Mouse (Mus musculus): Measurements from ENCODE around the gene Smad1. TPM values are rescaled to one million over a fixed set of nuclear protein-coding genes. Genes with fewer than 3 reads are reported as not detected.
"Not testable (repeated sequence)": the region's sequence is repeated elsewhere in the genome, so short reads cannot be mapped to it uniquely, and the experiment has no call there.

Smad1 gene
- 32.8 and 37.8 TPM in 2 replicates for polyA plus RNA-seq (2012; rRNA removed)

GRCm38 (mm10) chr8:79398994-79399650 lies at the start of gene Smad1:
Gene Smad1, minus strand, starts transcription at chr8:79399518.
- H3K27me3 ChIP-seq (ENCODE audit: control insufficient read depth, insufficient read depth, low read length) = no peaks in the 10 kb centered on the region
- H3K4me1 ChIP-seq (ENCODE audit: control insufficient read depth, insufficient read depth, low read length) = peaks cover 4% of the 10 kb centered on the region; the same call in 1 of the 2 replicates
- TF ChIP-seq POLR2A (IDR thresholded peaks at IDR 0.05; ENCODE audit: control insufficient read depth, low read depth, low read length) = no peak
- no peak for TF ChIP-seq CTCF (IDR thresholded peaks at IDR 0.05; ENCODE audit: control insufficient read depth, insufficient read depth, insufficient replicate concordance, low read depth, low read length)
- H3K36me3 ChIP-seq (ENCODE audit: control insufficient read depth, insufficient read depth, low read length) = no peaks in the 10 kb centered on the region
- H3K27ac ChIP-seq (ENCODE audit: control insufficient read depth, insufficient read depth, low read depth, low read length) = peak within 1 kb of the TSS; percentile 19
- H3K4me3 ChIP-seq (ENCODE audit: control insufficient read depth, low read depth, low read length) = peak within 1 kb of the TSS; percentile 87

- Histone ChIP-seq H3K4me3 (ENCODE audit: control insufficient read depth, low read depth, low read length) (no peak overlapping the region), H3K4me1 (ENCODE audit: control insufficient read depth, insufficient read depth, low read length) (no peaks in the 10 kb centered on the region), H3K27ac (ENCODE audit: control insufficient read depth, insufficient read depth, low read depth, low read length) (no peak overlapping the region), H3K36me3 (ENCODE audit: control insufficient read depth, insufficient read depth, low read length) (no peaks in the 10 kb centered on the region), H3K27me3 (ENCODE audit: control insufficient read depth, insufficient read depth, low read length) (no peaks in the 10 kb centered on the region)
- TF ChIP-seq CTCF (IDR thresholded peaks at IDR 0.05; ENCODE audit: control insufficient read depth, insufficient read depth, insufficient replicate concordance, low read depth, low read length) (no peak), POLR2A (IDR thresholded peaks at IDR 0.05; ENCODE audit: control insufficient read depth, low read depth, low read length) (no peak)
Observed at GRCm38 (mm10) chr8:79447260-79447853, 48.0 kb upstream of the Smad1 start.

DNA sequence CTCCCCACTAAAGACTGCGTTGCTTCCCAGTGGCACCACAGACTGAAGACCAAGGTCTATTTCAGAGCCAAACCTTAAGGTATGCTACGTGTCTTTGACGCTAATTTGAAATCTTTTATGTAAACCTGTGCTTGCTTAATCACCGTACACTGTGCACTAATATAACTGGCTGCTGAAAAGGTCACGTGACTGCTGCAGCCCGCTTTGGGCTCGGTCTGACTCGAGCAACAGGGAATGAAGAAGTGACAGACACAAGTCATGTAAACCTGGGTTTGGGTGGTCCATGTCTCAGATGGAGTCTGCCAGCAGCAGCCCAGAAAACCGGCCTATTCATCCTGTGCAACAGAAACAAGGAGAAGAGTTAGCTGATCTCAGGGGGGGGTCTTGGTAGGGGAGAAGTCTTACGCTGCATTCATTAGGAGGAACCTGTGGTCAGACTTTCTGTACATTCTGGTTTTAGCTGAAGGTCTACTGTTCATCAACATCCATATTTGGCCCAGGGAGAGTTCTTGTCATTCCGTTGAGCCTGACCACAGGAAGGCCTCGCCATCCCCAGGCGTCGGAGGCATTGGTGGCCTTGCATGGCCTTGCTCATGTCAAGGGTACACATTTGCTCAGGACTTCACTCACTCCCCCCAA lies 44.3 kb upstream of the Smad1 start:
- Histone ChIP-seq H3K27ac (ENCODE audit: control insufficient read depth, insufficient read depth, low read depth, low read length) (no peak overlapping the region), H3K27me3 (ENCODE audit: control insufficient read depth, insufficient read depth, low read length) (no peaks in the 10 kb centered on the region), H3K4me3 (ENCODE audit: control insufficient read depth, low read depth, low read length) (no peak overlapping the region), H3K4me1 (ENCODE audit: control insufficient read depth, insufficient read depth, low read length) (no peaks in the 10 kb centered on the region), H3K36me3 (ENCODE audit: control insufficient read depth, insufficient read depth, low read length) (no peaks in the 10 kb centered on the region)
- TF ChIP-seq CTCF (IDR thresholded peaks at IDR 0.05; ENCODE audit: control insufficient read depth, insufficient read depth, insufficient replicate concordance, low read depth, low read length) (no peak), POLR2A (IDR thresholded peaks at IDR 0.05; ENCODE audit: control insufficient read depth, low read depth, low read length) (no peak)

GRCm38 (mm10) chr8:79433953-79434500 lies 34.7 kb upstream of the Smad1 start:
- H3K36me3 ChIP-seq (ENCODE audit: control insufficient read depth, insufficient read depth, low read length) = no peaks in the 10 kb centered on the region
- no peak overlapping the region for H3K27ac ChIP-seq (ENCODE audit: control insufficient read depth, insufficient read depth, low read depth, low read length)
- TF ChIP-seq CTCF (IDR thresholded peaks at IDR 0.05; ENCODE audit: control insufficient read depth, insufficient read depth, insufficient replicate concordance, low read depth, low read length) = no peak
- TF ChIP-seq POLR2A (IDR thresholded peaks at IDR 0.05; ENCODE audit: control insufficient read depth, low read depth, low read length) = no peak

DNA sequence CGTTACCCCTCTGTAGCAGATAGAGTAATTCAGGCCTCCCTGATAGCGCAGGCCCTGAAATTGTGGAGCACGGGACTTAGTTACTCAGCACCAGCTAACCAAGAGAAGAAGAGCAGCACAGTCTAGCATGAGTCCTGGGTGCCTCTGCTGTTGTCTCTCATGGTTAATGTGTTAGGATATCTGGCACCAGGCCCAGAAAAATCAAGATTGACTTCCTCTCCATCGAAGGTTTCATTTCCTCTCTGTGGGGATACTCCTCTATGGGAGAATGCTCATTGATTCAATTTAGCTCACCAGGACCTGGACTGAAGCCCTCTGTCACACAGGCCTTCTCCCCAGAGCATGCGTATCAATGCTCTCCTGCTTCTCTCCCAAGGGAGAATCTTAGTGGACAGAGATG lies 15.6 kb upstream of the Smad1 start:
- peaks cover 2% of the 10 kb centered on the region; the same call in 1 of the 2 replicates for H3K4me1 ChIP-seq (ENCODE audit: control insufficient read depth, insufficient read depth, low read length)
- H3K4me3 ChIP-seq (ENCODE audit: control insufficient read depth, low read depth, low read length) = no peak overlapping the region
- H3K27me3 ChIP-seq (ENCODE audit: control insufficient read depth, insufficient read depth, low read length) = no peaks in the 10 kb centered on the region
- TF ChIP-seq POLR2A (IDR thresholded peaks at IDR 0.05; ENCODE audit: control insufficient read depth, low read depth, low read length) = no peak
- TF ChIP-seq CTCF (IDR thresholded peaks at IDR 0.05; ENCODE audit: control insufficient read depth, insufficient read depth, insufficient replicate concordance, low read depth, low read length) = no peak
- H3K36me3 ChIP-seq (ENCODE audit: control insufficient read depth, insufficient read depth, low read length) = no peaks in the 10 kb centered on the region
- no peak overlapping the region for H3K27ac ChIP-seq (ENCODE audit: control insufficient read depth, insufficient read depth, low read depth, low read length)

More at GRCm38 (mm10) chr8:79433953-79434500, 34.7 kb upstream of the Smad1 start:
- Histone ChIP-seq H3K4me1 (ENCODE audit: control insufficient read depth, insufficient read depth, low read length) (no peaks in the 10 kb centered on the region), H3K27me3 (ENCODE audit: control insufficient read depth, insufficient read depth, low read length) (no peaks in the 10 kb centered on the region), H3K4me3 (ENCODE audit: control insufficient read depth, low read depth, low read length) (no peak overlapping the region)

GRCm38 (mm10) chr8:79410501-79410900 lies 11.2 kb upstream of the Smad1 start:
- no peaks in the 10 kb centered on the region for H3K4me1 ChIP-seq (ENCODE audit: control insufficient read depth, insufficient read depth, low read length)
- TF ChIP-seq CTCF (IDR thresholded peaks at IDR 0.05; ENCODE audit: control insufficient read depth, insufficient read depth, insufficient replicate concordance, low read depth, low read length) (no peak), POLR2A (IDR thresholded peaks at IDR 0.05; ENCODE audit: control insufficient read depth, low read depth, low read length) (no peak)

GRCm38 (mm10) chr8:79407356-79407755 lies 8.0 kb upstream of the Smad1 start:
- not testable (repeated sequence) for H3K4me1 ChIP-seq (ENCODE audit: control insufficient read depth, insufficient read depth, low read length); H3K36me3 ChIP-seq (ENCODE audit: control insufficient read depth, insufficient read depth, low read length); H3K27me3 ChIP-seq (ENCODE audit: control insufficient read depth, insufficient read depth, low read length); H3K27ac ChIP-seq (ENCODE audit: control insufficient read depth, insufficient read depth, low read depth, low read length); H3K4me3 ChIP-seq (ENCODE audit: control insufficient read depth, low read depth, low read length)

More at GRCm38 (mm10) chr8:79410501-79410900, 11.2 kb upstream of the Smad1 start:
- Histone ChIP-seq H3K27ac (ENCODE audit: control insufficient read depth, insufficient read depth, low read depth, low read length) (no peak overlapping the region), H3K4me3 (ENCODE audit: control insufficient read depth, low read depth, low read length) (no peak overlapping the region), H3K36me3 (ENCODE audit: control insufficient read depth, insufficient read depth, low read length) (no peaks in the 10 kb centered on the region), H3K27me3 (ENCODE audit: control insufficient read depth, insufficient read depth, low read length) (no peaks in the 10 kb centered on the region)

All from testis, adult 2 months (tissue).